Mouse (Mus musculus): ENCODE results near the gene Sdhaf1. TPM values are rescaled to one million over a fixed set of nuclear protein-coding genes. Genes with fewer than 3 reads are reported as not detected.

The Sdhaf1 gene
- polyA plus RNA-seq, 1 experiment from 2014 or later, result 17.2 TPM

GRCm38 (mm10) chr7:30309395-30310129, 14.1 kb downstream of the Sdhaf1 start:
- DNase-seq (ENCODE audit: low spot score) (no peak), ATAC-seq (replicated peaks; ENCODE audit: low FRiP score, low TSS enrichment, low read depth) (no peak)
- Histone ChIP-seq H3K27ac (ENCODE audit: low read depth) (peak overlapping the region; percentile 59; the same call in 1 of the 2 replicates), H3K36me3 (ENCODE audit: control insufficient read depth, insufficient read depth, low read length) (peaks cover 27% of the 10 kb centered on the region), H3K27me3 (replicated peaks; ENCODE audit: control insufficient read depth, insufficient read depth, low read length) (no peaks in the 10 kb centered on the region), H3K9ac (ENCODE audit: low read length) (peak overlapping the region; percentile 61), H3K4me3 (ENCODE audit: low read depth, low read length) (peak overlapping the region; percentile 79), H3K4me2 (ENCODE audit: low read length) (peak overlapping the region; percentile 90), H3K9me3 (ENCODE audit: control insufficient read depth, low read length) (no peaks in the 10 kb centered on the region), H3K4me1 (replicated peaks; ENCODE audit: control insufficient read depth, insufficient read depth, low read length) (peaks cover 24% of the 10 kb centered on the region)
- WGBS, result 55% methylated on average over 15 of the region's 15 CpGs

- H3K4me2 ChIP-seq (ENCODE audit: low read length), result peak within 1 kb of the TSS; percentile 90
- H3K36me3 ChIP-seq (ENCODE audit: control insufficient read depth, insufficient read depth, low read length), result peaks cover 33% of the 10 kb centered on the region
- H3K9ac ChIP-seq (ENCODE audit: low read length), result peak within 1 kb of the TSS; percentile 61
- H3K4me3 ChIP-seq (ENCODE audit: low read depth, low read length), result peak within 1 kb of the TSS; percentile 79
- H3K9me3 ChIP-seq (ENCODE audit: control insufficient read depth, low read length), result no peaks in the 10 kb centered on the region
- H3K27ac ChIP-seq (ENCODE audit: low read depth), result peak within 1 kb of the TSS; percentile 59
- ATAC-seq (replicated peaks; ENCODE audit: low FRiP score, low TSS enrichment, low read depth), result peak; percentile 99
- 4% methylated on average over 27 of the region's 27 CpGs for WGBS
- no peaks in the 10 kb centered on the region for H3K27me3 ChIP-seq (replicated peaks; ENCODE audit: control insufficient read depth, insufficient read depth, low read length)
- H3K4me1 ChIP-seq (replicated peaks; ENCODE audit: control insufficient read depth, insufficient read depth, low read length), result peaks cover 17% of the 10 kb centered on the region; the same call in 1 of the 2 replicates
- peak; percentile 92 for DNase-seq (ENCODE audit: low spot score)
These were observed 15.4 kb downstream of the Sdhaf1 start, which contains the start of gene Alkbh6 for GRCm38 (mm10) chr7:30308076-30309005. Gene Alkbh6 (plus strand): TSS chr7:30308717.

DNA sequence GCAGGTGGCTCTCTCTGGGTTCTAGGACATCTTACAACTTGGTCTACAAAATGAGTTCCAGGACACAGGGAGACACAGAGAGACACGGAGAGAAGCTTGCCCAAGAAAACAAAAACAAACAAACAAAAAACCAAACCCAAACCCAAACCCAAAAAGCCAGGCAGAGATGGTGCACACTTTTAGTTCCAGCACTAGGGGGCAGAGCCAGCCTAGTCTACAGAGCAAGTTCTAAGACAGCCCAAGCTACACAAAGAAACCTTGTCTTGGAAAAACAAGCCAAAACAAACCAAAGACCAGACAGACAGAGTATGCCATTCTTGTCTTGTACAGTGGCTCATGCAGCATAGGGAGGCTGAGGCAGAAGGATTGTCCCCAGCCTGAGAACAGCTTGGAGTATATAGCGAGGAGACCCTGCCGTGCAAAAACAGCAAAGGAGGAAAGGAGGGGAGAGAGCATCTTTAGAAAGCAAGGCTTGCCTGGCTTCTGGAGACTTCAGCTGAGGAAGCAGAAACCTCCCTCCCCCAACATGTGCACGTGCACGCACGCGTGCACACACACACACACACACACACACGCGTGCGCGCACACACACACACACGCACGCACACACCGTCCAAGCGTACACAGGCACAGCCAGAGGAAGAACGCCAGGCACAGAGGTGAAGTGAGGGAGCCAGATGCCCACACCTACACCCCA, 17.5 kb downstream of the Sdhaf1 start:
- DNase-seq (ENCODE audit: low spot score) (no peak), ATAC-seq (replicated peaks; ENCODE audit: low FRiP score, low TSS enrichment, low read depth) (no peak)
- peaks cover 47% of the 10 kb centered on the region for H3K36me3 ChIP-seq (ENCODE audit: control insufficient read depth, insufficient read depth, low read length)
- H3K27me3 ChIP-seq (replicated peaks; ENCODE audit: control insufficient read depth, insufficient read depth, low read length), result no peaks in the 10 kb centered on the region
- 91% methylated on average over 16 of the region's 16 CpGs for WGBS
- H3K9me3 ChIP-seq (ENCODE audit: control insufficient read depth, low read length), result no peaks in the 10 kb centered on the region
- H3K27ac ChIP-seq (ENCODE audit: low read depth), result no peak overlapping the region
- no peak overlapping the region for H3K4me2 ChIP-seq (ENCODE audit: low read length)
- H3K9ac ChIP-seq (ENCODE audit: low read length), result no peak overlapping the region
- H3K4me3 ChIP-seq (ENCODE audit: low read depth, low read length), result no peak overlapping the region
- peaks cover 17% of the 10 kb centered on the region; the same call in 1 of the 2 replicates for H3K4me1 ChIP-seq (replicated peaks; ENCODE audit: control insufficient read depth, insufficient read depth, low read length)

GRCm38 (mm10) chr7:30300914-30301313, 22.8 kb downstream of the Sdhaf1 start:
- Histone ChIP-seq H3K27me3 (replicated peaks; ENCODE audit: control insufficient read depth, insufficient read depth, low read length) (no peaks in the 10 kb centered on the region), H3K27ac (ENCODE audit: low read depth) (no peak overlapping the region), H3K4me3 (ENCODE audit: low read depth, low read length) (no peak overlapping the region), H3K4me1 (replicated peaks; ENCODE audit: control insufficient read depth, insufficient read depth, low read length) (no peaks in the 10 kb centered on the region), H3K9me3 (ENCODE audit: control insufficient read depth, low read length) (no peaks in the 10 kb centered on the region), H3K4me2 (ENCODE audit: low read length) (no peak overlapping the region), H3K9ac (ENCODE audit: low read length) (no peak overlapping the region), H3K36me3 (ENCODE audit: control insufficient read depth, insufficient read depth, low read length) (peaks cover 74% of the 10 kb centered on the region)
- no peak for ATAC-seq (replicated peaks; ENCODE audit: low FRiP score, low TSS enrichment, low read depth)
- DNase-seq (ENCODE audit: low spot score), result no peak
- WGBS, result 50% methylated on average over 3 of the region's 3 CpGs

GRCm38 (mm10) chr7:30297266-30297665, 26.4 kb downstream of the Sdhaf1 start:
- Histone ChIP-seq H3K4me2 (ENCODE audit: low read length) (no peak overlapping the region), H3K4me3 (ENCODE audit: low read depth, low read length) (no peak overlapping the region), H3K4me1 (replicated peaks; ENCODE audit: control insufficient read depth, insufficient read depth, low read length) (no peaks in the 10 kb centered on the region), H3K9me3 (ENCODE audit: control insufficient read depth, low read length) (no peaks in the 10 kb centered on the region), H3K36me3 (ENCODE audit: control insufficient read depth, insufficient read depth, low read length) (peaks cover 69% of the 10 kb centered on the region), H3K9ac (ENCODE audit: low read length) (no peak overlapping the region), H3K27ac (ENCODE audit: low read depth) (no peak overlapping the region), H3K27me3 (replicated peaks; ENCODE audit: control insufficient read depth, insufficient read depth, low read length) (no peaks in the 10 kb centered on the region)
- DNase-seq (ENCODE audit: low spot score) (no peak), ATAC-seq (replicated peaks; ENCODE audit: low FRiP score, low TSS enrichment, low read depth) (no peak)
- WGBS, result 78% methylated on average over 16 of the region's 16 CpGs

GRCm38 (mm10) chr7:30296816-30297215, 26.9 kb downstream of the Sdhaf1 start:
- peaks cover 64% of the 10 kb centered on the region for H3K36me3 ChIP-seq (ENCODE audit: control insufficient read depth, insufficient read depth, low read length)
- H3K4me3 ChIP-seq (ENCODE audit: low read depth, low read length), result no peak overlapping the region
- no peaks in the 10 kb centered on the region for H3K9me3 ChIP-seq (ENCODE audit: control insufficient read depth, low read length)
- H3K27ac ChIP-seq (ENCODE audit: low read depth), result no peak overlapping the region
- 91% methylated on average over 15 of the region's 15 CpGs for WGBS
- H3K27me3 ChIP-seq (replicated peaks; ENCODE audit: control insufficient read depth, insufficient read depth, low read length), result no peaks in the 10 kb centered on the region
- ATAC-seq (replicated peaks; ENCODE audit: low FRiP score, low TSS enrichment, low read depth) (no peak), DNase-seq (ENCODE audit: low spot score) (no peak)
- no peaks in the 10 kb centered on the region for H3K4me1 ChIP-seq (replicated peaks; ENCODE audit: control insufficient read depth, insufficient read depth, low read length)
- no peak overlapping the region for H3K9ac ChIP-seq (ENCODE audit: low read length)
- H3K4me2 ChIP-seq (ENCODE audit: low read length), result no peak overlapping the region

- Histone ChIP-seq H3K27me3 (replicated peaks; ENCODE audit: control insufficient read depth, insufficient read depth, low read length) (no peaks in the 10 kb centered on the region), H3K4me3 (ENCODE audit: low read depth, low read length) (no peak overlapping the region), H3K36me3 (ENCODE audit: control insufficient read depth, insufficient read depth, low read length) (peaks cover 53% of the 10 kb centered on the region), H3K9ac (ENCODE audit: low read length) (no peak overlapping the region), H3K9me3 (ENCODE audit: control insufficient read depth, low read length) (no peaks in the 10 kb centered on the region), H3K4me2 (ENCODE audit: low read length) (no peak overlapping the region), H3K27ac (ENCODE audit: low read depth) (no peak overlapping the region), H3K4me1 (replicated peaks; ENCODE audit: control insufficient read depth, insufficient read depth, low read length) (peaks cover 6% of the 10 kb centered on the region)
- no peak for DNase-seq (ENCODE audit: low spot score)
- 57% methylated on average over 10 of the region's 10 CpGs for WGBS
- no peak for ATAC-seq (replicated peaks; ENCODE audit: low FRiP score, low TSS enrichment, low read depth)
These were observed 28.6 kb downstream of the Sdhaf1 start for GRCm38 (mm10) chr7:30295103-30295502.

DNA sequence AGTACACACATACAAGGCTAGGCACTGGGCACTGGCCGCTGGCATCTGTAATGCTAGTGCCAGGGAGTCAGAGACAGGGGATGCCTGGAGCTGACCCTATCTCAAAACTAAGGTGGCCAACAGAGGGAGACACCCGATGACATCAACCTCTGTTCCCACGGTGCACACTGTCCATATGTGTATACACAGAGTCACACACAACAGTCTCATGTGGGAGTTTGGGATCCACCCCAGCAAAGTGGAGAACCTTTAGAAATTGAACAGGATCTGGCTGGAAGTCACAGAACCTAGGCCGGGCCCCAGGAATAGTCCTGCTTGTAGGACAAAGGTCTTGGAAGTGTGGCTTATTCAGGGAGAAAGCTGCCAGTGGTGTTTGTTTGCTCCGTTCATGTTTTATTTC, 29.4 kb downstream of the Sdhaf1 start:
- H3K9me3 ChIP-seq (ENCODE audit: control insufficient read depth, low read length), result no peaks in the 10 kb centered on the region
- DNase-seq (ENCODE audit: low spot score) (no peak), ATAC-seq (replicated peaks; ENCODE audit: low FRiP score, low TSS enrichment, low read depth) (no peak)
- H3K36me3 ChIP-seq (ENCODE audit: control insufficient read depth, insufficient read depth, low read length), result peaks cover 46% of the 10 kb centered on the region
- no peak overlapping the region for H3K4me2 ChIP-seq (ENCODE audit: low read length)
- WGBS, result 87% methylated on average over 5 of the region's 5 CpGs
- peaks cover 6% of the 10 kb centered on the region for H3K4me1 ChIP-seq (replicated peaks; ENCODE audit: control insufficient read depth, insufficient read depth, low read length)
- no peak overlapping the region for H3K4me3 ChIP-seq (ENCODE audit: low read depth, low read length)
- H3K27me3 ChIP-seq (replicated peaks; ENCODE audit: control insufficient read depth, insufficient read depth, low read length), result no peaks in the 10 kb centered on the region
- no peak overlapping the region for H3K9ac ChIP-seq (ENCODE audit: low read length)
- no peak overlapping the region for H3K27ac ChIP-seq (ENCODE audit: low read depth)
